Mouse (Mus musculus): ENCODE data around the gene Nr2f2. TPM values are rescaled to one million over a fixed set of nuclear protein-coding genes. Genes with fewer than 3 reads are reported as not detected.

Gene Nr2f2
- 51.4 and 55.5 TPM in 2 replicates for polyA plus RNA-seq (2014; fragmentation: Nextera tagmentation; extraction: Ambion mirVana)

DNA sequence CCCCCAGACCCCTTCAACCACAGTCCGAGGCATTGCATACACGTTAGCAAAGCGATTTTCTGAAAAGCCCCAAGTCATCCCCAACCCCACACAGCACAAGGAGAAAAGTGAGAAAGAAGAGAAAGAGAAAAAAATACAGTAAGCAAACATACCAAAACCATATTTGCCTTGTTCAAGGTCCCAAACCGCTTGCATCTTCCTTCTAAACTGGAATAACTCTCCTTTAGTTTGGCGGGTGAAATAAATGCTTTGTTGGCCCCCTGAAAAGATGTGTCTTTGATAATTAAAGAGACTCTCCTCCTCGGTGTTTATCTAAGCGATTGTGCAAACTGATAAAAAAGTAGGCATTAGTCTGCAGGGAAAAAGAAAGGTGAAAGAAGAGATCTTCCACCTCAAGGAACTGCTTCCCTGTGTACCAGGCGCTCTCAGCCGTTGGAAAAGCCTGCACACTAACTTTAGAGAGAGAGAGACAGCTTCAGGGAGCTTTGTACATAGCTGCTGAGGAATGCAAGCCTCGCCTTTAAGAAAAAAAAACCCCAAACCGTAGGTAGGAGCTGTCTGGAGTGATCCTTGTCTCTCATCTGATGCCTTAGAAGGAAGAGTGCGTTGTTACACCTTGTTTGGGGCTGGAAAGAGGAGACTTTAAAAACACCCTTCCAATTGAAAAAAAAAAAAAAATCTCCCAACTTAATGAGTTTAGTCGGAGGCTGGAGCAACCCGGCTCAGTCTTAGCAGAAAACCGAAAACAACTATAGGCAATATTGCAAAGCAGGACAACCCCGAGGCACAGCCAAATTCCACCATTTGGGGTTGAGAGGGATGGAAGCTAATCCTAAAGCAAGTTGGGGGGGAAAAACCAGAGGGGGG, at the start of gene Nr2f2:
Gene Nr2f2 (minus strand): TSS at position 795 of the 867 bp plus-strand sequence.
- ATAC-seq (ENCODE audit: low read depth): no peak
- Histone ChIP-seq H3K9ac (ENCODE audit: low read depth, low read length) (peak within 1 kb of the TSS; percentile 74), H3K36me3 (ENCODE audit: control insufficient read depth, insufficient read depth, low read length) (no peaks in the 10 kb centered on the region), H3K4me3 (ENCODE audit: low read depth, low read length) (peak within 1 kb of the TSS; percentile 51), H3K27ac (replicated peaks; ENCODE audit: low read depth, low read length) (peak within 1 kb of the TSS; percentile 89), H3K9me3 (ENCODE audit: control insufficient read depth, low read length) (no peaks in the 10 kb centered on the region), H3K4me2 (ENCODE audit: low read depth, low read length) (peak within 1 kb of the TSS; percentile 58), H3K4me1 (ENCODE audit: control insufficient read depth, insufficient read depth, low read length) (no peaks in the 10 kb centered on the region; the same call in 1 of the 2 replicates), H3K27me3 (replicated peaks; ENCODE audit: control insufficient read depth, insufficient read depth, low read length) (peaks cover 53% of the 10 kb centered on the region)
- DNase-seq (ENCODE audit: low spot score): peak; percentile 79
- WGBS: 1% methylated on average over 16 of the region's 16 CpGs

DNA sequence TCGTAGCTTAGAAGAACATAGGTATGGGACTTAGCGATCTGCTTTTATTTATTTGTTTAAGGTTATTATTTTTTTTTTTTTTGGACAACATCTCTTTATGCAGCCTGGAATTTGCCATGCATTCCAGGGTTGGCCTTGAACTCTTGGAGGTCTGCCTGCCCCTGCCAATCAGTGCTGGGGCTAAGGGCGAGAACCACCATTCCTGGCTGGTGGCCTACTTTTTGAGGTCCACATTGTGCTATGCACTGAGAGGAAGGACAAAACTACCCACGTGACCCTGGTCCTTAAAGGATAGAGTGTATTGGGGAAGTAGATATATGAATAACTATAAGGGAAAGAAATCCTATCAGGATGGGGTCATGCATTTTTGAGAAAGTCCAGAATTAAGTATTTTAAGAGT, 47.9 kb upstream of the Nr2f2 start:
- H3K27me3 ChIP-seq (replicated peaks; ENCODE audit: control insufficient read depth, insufficient read depth, low read length): no peaks in the 10 kb centered on the region
- no peak overlapping the region for H3K4me3 ChIP-seq (ENCODE audit: low read depth, low read length)
- DNase-seq (ENCODE audit: low spot score) (no peak), ATAC-seq (ENCODE audit: low read depth) (no peak)
- no peak overlapping the region for H3K4me2 ChIP-seq (ENCODE audit: low read depth, low read length)
- H3K9me3 ChIP-seq (ENCODE audit: control insufficient read depth, low read length): no peaks in the 10 kb centered on the region
- H3K4me1 ChIP-seq (ENCODE audit: control insufficient read depth, insufficient read depth, low read length): peaks cover 16% of the 10 kb centered on the region; the same call in 1 of the 2 replicates
- WGBS: 89% methylated on average over 4 of the region's 4 CpGs
- no peak overlapping the region for H3K9ac ChIP-seq (ENCODE audit: low read depth, low read length)
- no peak overlapping the region for H3K27ac ChIP-seq (replicated peaks; ENCODE audit: low read depth, low read length)
- H3K36me3 ChIP-seq (ENCODE audit: control insufficient read depth, insufficient read depth, low read length): no peaks in the 10 kb centered on the region

DNA sequence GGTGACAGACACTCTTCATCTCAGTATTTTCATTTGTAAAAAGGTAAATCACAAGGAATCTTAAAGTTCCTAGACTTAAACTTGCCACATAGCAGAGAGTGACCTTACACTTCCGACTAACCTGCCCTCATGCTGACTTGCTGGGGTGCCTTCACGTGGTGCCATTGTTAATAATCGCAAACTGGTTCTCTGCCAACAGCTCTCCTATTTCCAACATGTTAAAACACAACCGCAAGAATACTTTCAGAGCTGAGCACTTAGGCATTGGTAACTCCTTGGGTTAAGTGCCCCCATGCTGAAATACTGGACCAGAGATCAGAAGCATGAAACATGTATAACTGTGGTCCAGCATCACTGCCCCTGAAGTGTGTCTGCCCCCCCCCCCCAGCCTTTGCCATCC, 47.1 kb upstream of the Nr2f2 start:
- Histone ChIP-seq H3K4me3 (ENCODE audit: low read depth, low read length) (no peak overlapping the region), H3K4me2 (ENCODE audit: low read depth, low read length) (no peak overlapping the region), H3K9me3 (ENCODE audit: control insufficient read depth, low read length) (no peaks in the 10 kb centered on the region), H3K36me3 (ENCODE audit: control insufficient read depth, insufficient read depth, low read length) (no peaks in the 10 kb centered on the region), H3K4me1 (ENCODE audit: control insufficient read depth, insufficient read depth, low read length) (peaks cover 16% of the 10 kb centered on the region; the same call in 1 of the 2 replicates), H3K27ac (replicated peaks; ENCODE audit: low read depth, low read length) (no peak overlapping the region), H3K27me3 (replicated peaks; ENCODE audit: control insufficient read depth, insufficient read depth, low read length) (no peaks in the 10 kb centered on the region; the same call in 1 of the 2 replicates), H3K9ac (ENCODE audit: low read depth, low read length) (no peak overlapping the region)
- peak; percentile 31 for DNase-seq (ENCODE audit: low spot score)
- no peak for ATAC-seq (ENCODE audit: low read depth)
- 59% methylated on average over 4 of the region's 4 CpGs for WGBS

DNA sequence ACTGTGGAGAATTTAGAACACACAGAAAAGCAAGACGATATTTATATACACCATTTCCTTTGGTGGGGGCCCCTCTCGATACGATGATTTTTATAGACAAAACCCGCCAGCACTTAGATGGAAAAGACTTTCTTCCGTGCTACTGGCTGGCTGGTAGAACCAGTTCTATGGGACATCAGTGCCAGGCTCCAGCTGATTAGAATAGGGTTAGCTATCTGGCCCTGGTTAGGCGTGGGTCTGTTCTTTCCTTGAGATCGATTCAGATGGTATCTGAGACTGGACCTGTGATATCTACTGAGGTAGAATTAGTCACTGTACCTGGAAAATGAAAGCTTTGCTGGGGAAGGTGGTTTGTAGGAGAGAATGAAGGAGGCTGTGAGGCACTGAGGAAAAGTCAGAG, 46.4 kb upstream of the Nr2f2 start:
- 82% methylated on average over 7 of the region's 7 CpGs for WGBS
- no peaks in the 10 kb centered on the region; the same call in 1 of the 2 replicates for H3K27me3 ChIP-seq (replicated peaks; ENCODE audit: control insufficient read depth, insufficient read depth, low read length)
- H3K9ac ChIP-seq (ENCODE audit: low read depth, low read length): no peak overlapping the region

DNA sequence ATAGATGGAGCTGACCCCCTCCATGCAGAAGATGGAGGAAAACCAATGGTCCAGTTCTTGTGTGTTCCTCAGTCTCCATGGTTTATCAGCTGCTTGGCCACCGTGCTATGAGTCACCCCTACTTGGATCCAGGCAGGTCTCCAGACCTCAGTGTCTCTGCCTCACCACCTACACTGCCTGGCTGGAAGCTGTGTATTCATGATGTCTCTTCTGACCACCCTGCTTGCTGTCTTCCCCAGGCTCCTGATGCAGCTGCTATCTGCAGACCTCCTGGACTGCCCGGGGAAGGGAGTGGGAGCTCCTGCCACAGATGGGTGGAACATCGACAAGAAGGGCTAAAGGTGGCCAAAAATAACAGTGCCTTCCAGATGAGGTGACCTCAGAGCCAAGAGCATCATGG, 43.8 kb upstream of the Nr2f2 start:
- DNase-seq (ENCODE audit: low spot score) (no peak), ATAC-seq (ENCODE audit: low read depth) (no peak)
- Histone ChIP-seq H3K9me3 (ENCODE audit: control insufficient read depth, low read length) (no peaks in the 10 kb centered on the region), H3K36me3 (ENCODE audit: control insufficient read depth, insufficient read depth, low read length) (no peaks in the 10 kb centered on the region), H3K4me1 (ENCODE audit: control insufficient read depth, insufficient read depth, low read length) (0 out of 2 replicates have a peak, but pooled peaks cover under 1% of the 10 kb centered on the region), H3K27me3 (replicated peaks; ENCODE audit: control insufficient read depth, insufficient read depth, low read length) (no peaks in the 10 kb centered on the region; the same call in 1 of the 2 replicates), H3K27ac (replicated peaks; ENCODE audit: low read depth, low read length) (no peak overlapping the region), H3K4me3 (ENCODE audit: low read depth, low read length) (no peak overlapping the region), H3K4me2 (ENCODE audit: low read depth, low read length) (no peak overlapping the region), H3K9ac (ENCODE audit: low read depth, low read length) (no peak overlapping the region)
- WGBS: 81% methylated on average over 3 of the region's 3 CpGs

More for the DNA sequence above, 46.4 kb upstream of the Nr2f2 start:
- ATAC-seq (ENCODE audit: low read depth) (no peak), DNase-seq (ENCODE audit: low spot score) (no peak)
- Histone ChIP-seq H3K36me3 (ENCODE audit: control insufficient read depth, insufficient read depth, low read length) (no peaks in the 10 kb centered on the region), H3K4me3 (ENCODE audit: low read depth, low read length) (no peak overlapping the region), H3K4me2 (ENCODE audit: low read depth, low read length) (no peak overlapping the region), H3K4me1 (ENCODE audit: control insufficient read depth, insufficient read depth, low read length) (peaks cover 16% of the 10 kb centered on the region; the same call in 1 of the 2 replicates), H3K9me3 (ENCODE audit: control insufficient read depth, low read length) (no peaks in the 10 kb centered on the region), H3K27ac (replicated peaks; ENCODE audit: low read depth, low read length) (no peak overlapping the region)

DNA sequence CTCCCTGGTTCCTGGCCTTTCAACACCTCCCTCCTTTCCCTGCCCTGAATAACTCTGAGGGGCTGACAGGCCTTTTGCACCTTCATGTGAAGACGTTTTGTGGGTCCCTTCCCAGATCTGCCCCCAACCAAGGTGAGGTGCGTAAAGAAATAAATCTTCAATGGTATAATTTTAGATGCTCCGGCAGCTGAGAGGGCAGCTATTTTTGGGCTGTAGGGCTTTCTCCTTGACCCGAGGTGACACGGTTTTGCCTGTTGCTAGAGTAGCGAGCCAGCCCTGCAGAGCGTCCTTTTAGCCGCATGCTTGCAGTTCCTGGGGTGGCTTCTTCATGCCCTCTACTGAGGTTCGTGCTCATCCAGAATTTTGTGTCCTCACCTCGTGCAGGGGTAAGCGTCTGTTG, 43.4 kb upstream of the Nr2f2 start:
- 78% methylated on average over 11 of the region's 11 CpGs for WGBS
- H3K4me1 ChIP-seq (ENCODE audit: control insufficient read depth, insufficient read depth, low read length): no peaks in the 10 kb centered on the region
- DNase-seq (ENCODE audit: low spot score) (no peak), ATAC-seq (ENCODE audit: low read depth) (no peak)
- H3K4me3 ChIP-seq (ENCODE audit: low read depth, low read length): no peak overlapping the region
- no peaks in the 10 kb centered on the region for H3K9me3 ChIP-seq (ENCODE audit: control insufficient read depth, low read length)
- H3K27ac ChIP-seq (replicated peaks; ENCODE audit: low read depth, low read length): no peak overlapping the region
- no peaks in the 10 kb centered on the region; the same call in 1 of the 2 replicates for H3K27me3 ChIP-seq (replicated peaks; ENCODE audit: control insufficient read depth, insufficient read depth, low read length)
- no peak overlapping the region for H3K9ac ChIP-seq (ENCODE audit: low read depth, low read length)
- H3K36me3 ChIP-seq (ENCODE audit: control insufficient read depth, insufficient read depth, low read length): no peaks in the 10 kb centered on the region
- no peak overlapping the region for H3K4me2 ChIP-seq (ENCODE audit: low read depth, low read length)

DNA sequence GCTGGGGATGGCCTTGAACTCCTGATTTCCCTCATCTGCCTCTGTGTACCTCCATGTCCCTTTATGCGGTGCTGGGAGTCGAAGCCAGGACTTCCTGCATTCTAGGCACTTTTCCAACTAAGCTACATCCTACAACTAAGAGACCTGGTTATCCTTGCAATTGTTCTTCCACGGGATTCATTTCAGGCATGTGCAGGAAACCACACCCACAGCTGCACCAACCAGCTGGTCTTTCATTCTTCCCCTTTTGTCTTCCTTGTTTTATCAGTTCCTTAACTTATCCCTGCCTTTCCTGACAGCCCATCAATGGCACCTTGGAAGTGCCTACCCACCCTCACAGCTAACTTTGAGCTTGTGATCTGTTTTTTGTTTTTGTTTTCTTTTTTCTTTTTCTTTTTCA, 42.3 kb upstream of the Nr2f2 start:
- 59% methylated on average over 3 of the region's 3 CpGs for WGBS

DNA sequence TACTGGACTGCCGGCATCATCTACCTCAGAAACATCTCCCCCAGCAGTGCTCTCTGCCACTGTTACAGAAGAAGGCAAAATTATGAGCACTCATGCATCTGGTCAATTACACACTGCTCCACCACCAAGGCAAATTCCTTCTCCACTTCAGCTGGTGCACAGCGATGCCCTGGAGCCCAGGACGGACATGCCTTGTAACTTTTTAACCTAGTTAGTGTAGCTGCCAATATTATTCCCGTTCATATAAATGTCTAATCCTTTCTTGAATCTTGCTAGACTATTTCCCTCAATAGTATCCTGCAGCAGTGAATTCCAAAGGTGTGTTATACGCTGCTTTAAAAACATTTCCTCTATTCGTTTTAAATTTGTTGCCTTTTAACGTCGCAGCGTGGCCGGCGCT, 40.6 kb upstream of the Nr2f2 start:
- DNase-seq (ENCODE audit: low spot score) (no peak), ATAC-seq (ENCODE audit: low read depth) (no peak)
- Histone ChIP-seq H3K36me3 (ENCODE audit: control insufficient read depth, insufficient read depth, low read length) (no peaks in the 10 kb centered on the region), H3K4me1 (ENCODE audit: control insufficient read depth, insufficient read depth, low read length) (no peaks in the 10 kb centered on the region), H3K9me3 (ENCODE audit: control insufficient read depth, low read length) (no peaks in the 10 kb centered on the region), H3K27me3 (replicated peaks; ENCODE audit: control insufficient read depth, insufficient read depth, low read length) (no peaks in the 10 kb centered on the region; the same call in 1 of the 2 replicates), H3K9ac (ENCODE audit: low read depth, low read length) (no peak overlapping the region), H3K4me3 (ENCODE audit: low read depth, low read length) (no peak overlapping the region), H3K27ac (replicated peaks; ENCODE audit: low read depth, low read length) (no peak overlapping the region), H3K4me2 (ENCODE audit: low read depth, low read length) (no peak overlapping the region)
- 77% methylated on average over 11 of the region's 11 CpGs for WGBS

More for the DNA sequence above, 42.3 kb upstream of the Nr2f2 start:
- no peak overlapping the region for H3K4me2 ChIP-seq (ENCODE audit: low read depth, low read length)
- DNase-seq (ENCODE audit: low spot score): no peak
- no peaks in the 10 kb centered on the region for H3K36me3 ChIP-seq (ENCODE audit: control insufficient read depth, insufficient read depth, low read length)
- ATAC-seq (ENCODE audit: low read depth): no peak
- no peaks in the 10 kb centered on the region; the same call in 1 of the 2 replicates for H3K27me3 ChIP-seq (replicated peaks; ENCODE audit: control insufficient read depth, insufficient read depth, low read length)
- H3K9ac ChIP-seq (ENCODE audit: low read depth, low read length): no peak overlapping the region
- H3K9me3 ChIP-seq (ENCODE audit: control insufficient read depth, low read length): no peaks in the 10 kb centered on the region
- no peaks in the 10 kb centered on the region for H3K4me1 ChIP-seq (ENCODE audit: control insufficient read depth, insufficient read depth, low read length)
- no peak overlapping the region for H3K4me3 ChIP-seq (ENCODE audit: low read depth, low read length)
- no peak overlapping the region for H3K27ac ChIP-seq (replicated peaks; ENCODE audit: low read depth, low read length)
